Mouse (Mus musculus) hindbrain, postnatal 0 days (tissue): Measurements from ENCODE around the gene Yy1. TPM values are rescaled to one million over a fixed set of nuclear protein-coding genes. Genes with fewer than 3 reads are reported as not detected.

Source experiments
- ATAC-seq: fragments of 200-750 bp; cut with Nextera tagmentation; 2 replicates; pipeline ENCODE4 v1.8.0; 2017; ENCODE audit warnings: mild to moderate bottlenecking, moderate TSS enrichment, moderate library complexity
- DNase-seq: peaks from one replicate; pipeline ENCODE4 v3.0.0-alpha.2; 2015; ENCODE audit warnings: low spot score
- H3K27ac ChIP-seq: fragments of 300-500 bp; sonication (generic); 2 replicates; pipeline ENCODE4 v1.5.1; 2014; ENCODE audit warnings: mild to moderate bottlenecking
- H3K27me3 ChIP-seq: fragments of 300-500 bp; sonication (generic); 2 replicates; pipeline ENCODE4 v1.6.1; 2014; ENCODE audit warnings: low read length, mixed read lengths; ENCODE audit not compliant: insufficient read depth
- H3K36me3 ChIP-seq: fragments of 300-500 bp; sonication (generic); 2 replicates; pipeline ENCODE4 v1.6.1; 2014; ENCODE audit warnings: low read length, mixed read lengths; ENCODE audit not compliant: insufficient read depth
- H3K4me1 ChIP-seq: fragments of 300-500 bp; sonication (generic); 2 replicates; pipeline ENCODE4 v1.6.1; 2014; ENCODE audit warnings: antibody characterized with exemption, low read length, mixed read lengths; ENCODE audit not compliant: insufficient read depth
- H3K4me2 ChIP-seq: fragments of 300-500 bp; sonication (generic); 2 replicates; pipeline ENCODE4 v1.6.1; 2014; ENCODE audit warnings: low read depth, mild to moderate bottlenecking, low read length, moderate library complexity, mixed read lengths
- H3K4me3 ChIP-seq: fragments of 300-500 bp; sonication (generic); 2 replicates; pipeline ENCODE4 v1.5.1; 2014; ENCODE audit warnings: low read length
- H3K9ac ChIP-seq: fragments of 300-500 bp; sonication (generic); replicated peaks from 2 replicates; pipeline ENCODE4 v1.6.1; 2014; ENCODE audit warnings: mild to moderate bottlenecking, low read length, moderate library complexity, mixed read lengths
- H3K9me3 ChIP-seq: fragments of 300-500 bp; sonication (generic); 2 replicates; pipeline ENCODE4 v1.6.1; 2016; ENCODE audit warnings: low read length, mixed read lengths
- CTCF ChIP-seq: IDR thresholded peaks from 2 replicates; pipeline ENCODE4 v1.5.1; 2016; ENCODE audit warnings: antibody characterized with exemption, control low read depth, low read depth
- WGBS: fragments of 180-500 bp; shearing (Covaris S2); extraction: QIAGEN DNeasy Blood & Tissue Kit; methylation state at CpG from one replicate; pipeline ENCODE4 v1.1.7; 2014; 5-methylcytosine and 5-hydroxymethylcytosine counted together
- polyA plus RNA-seq: library from polyadenylated mRNA; unstranded; fragments of >200 nt; fragmentation: Nextera tagmentation; extraction: Ambion mirVana; gene quantifications from 2 replicates; pipeline ENCODE4 v1.2.1, GENCODE M21; 2015
- total RNA-seq: library from RNA; depleted of rRNA; stranded (reverse); fragments of >200 nt; gene quantifications from 2 replicates; pipeline ENCODE4 v1.2.3, GENCODE M21; 2014; rRNA removed

The Yy1 gene
- total RNA-seq (29.6 and 30.2 TPM in 2 replicates), polyA plus RNA-seq (7.9 and 8.2 TPM in 2 replicates)

DNA sequence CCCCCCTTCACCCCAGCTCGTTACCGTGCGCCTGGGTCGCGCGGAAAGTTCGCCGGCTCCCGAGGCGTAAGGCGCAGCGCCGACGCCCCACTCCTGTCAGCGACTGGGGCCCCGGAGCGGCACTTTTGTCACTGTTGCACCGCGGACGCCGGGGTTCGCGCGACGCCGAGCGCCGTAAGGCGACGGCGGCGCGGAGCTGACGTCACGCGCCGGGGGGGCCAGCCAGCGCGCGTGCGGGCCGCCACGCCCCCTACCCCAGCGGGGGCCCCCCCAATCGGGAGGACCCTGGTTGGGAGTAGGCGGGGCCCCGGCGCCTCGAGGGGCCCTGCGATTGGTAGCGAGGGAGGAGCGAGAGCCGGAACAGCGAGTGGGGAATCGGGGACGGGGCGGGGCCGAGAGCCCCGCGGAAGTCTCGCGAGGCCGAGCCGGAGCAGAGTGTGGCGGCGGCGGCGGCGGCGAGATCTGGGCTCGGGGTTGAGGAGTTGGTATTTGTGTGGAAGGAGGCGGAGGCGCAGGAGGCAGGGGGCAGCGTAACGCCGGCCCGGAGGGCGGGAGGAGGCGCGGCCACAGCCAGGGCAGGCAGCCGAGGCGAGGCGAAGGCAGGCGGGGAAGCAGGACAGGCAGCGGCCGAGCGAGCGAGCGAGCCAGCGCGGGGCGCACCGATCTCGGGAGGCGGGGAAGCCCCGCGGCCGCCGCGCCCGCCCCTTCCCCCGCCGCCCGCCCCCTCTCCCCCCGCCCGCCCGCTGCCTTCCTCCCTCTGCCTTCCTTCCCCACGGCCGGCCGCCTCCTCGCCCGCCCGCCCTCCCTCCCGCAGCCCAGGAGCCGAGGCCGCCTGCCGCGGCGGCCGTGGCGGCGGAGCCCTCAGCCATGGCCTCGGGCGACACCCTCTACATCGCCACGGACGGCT is at the start of gene Yy1:
Gene Yy1, plus strand, starts transcription at position 428 of the 907 bp plus-strand sequence.
- H3K9ac ChIP-seq, result peak within 1 kb of the TSS; percentile 92
- H3K27me3 ChIP-seq, result no peaks in the 10 kb centered on the region
- H3K4me2 ChIP-seq, result peak within 1 kb of the TSS; percentile 69
- WGBS, result under 1% methylated on average over 87 of the region's 127 CpGs
- peak within 1 kb of the TSS; percentile 94 for H3K4me3 ChIP-seq
- TF ChIP-seq CTCF, result no peak
- DNase-seq (peak; percentile 100), ATAC-seq (peak; percentile 96)
- peak within 1 kb of the TSS; percentile 98 for H3K27ac ChIP-seq
- H3K4me1 ChIP-seq, result peaks cover 17% of the 10 kb centered on the region
- no peaks in the 10 kb centered on the region for H3K36me3 ChIP-seq
- no peaks in the 10 kb centered on the region for H3K9me3 ChIP-seq

- Histone ChIP-seq H3K4me3 (no peak overlapping the region), H3K27ac (no peak overlapping the region), H3K27me3 (no peaks in the 10 kb centered on the region), H3K9me3 (0 out of 2 replicates have a peak, but pooled peaks cover 3% of the 10 kb centered on the region), H3K4me1 (no peaks in the 10 kb centered on the region), H3K4me2 (no peak overlapping the region), H3K36me3 (no peaks in the 10 kb centered on the region), H3K9ac (no peak overlapping the region)
- no peak for DNase-seq
- TF ChIP-seq CTCF, result no peak
- no peak for ATAC-seq
These were observed 46.8 kb upstream of the Yy1 start for GRCm38 (mm10) chr12:108745990-108746389.

DNA sequence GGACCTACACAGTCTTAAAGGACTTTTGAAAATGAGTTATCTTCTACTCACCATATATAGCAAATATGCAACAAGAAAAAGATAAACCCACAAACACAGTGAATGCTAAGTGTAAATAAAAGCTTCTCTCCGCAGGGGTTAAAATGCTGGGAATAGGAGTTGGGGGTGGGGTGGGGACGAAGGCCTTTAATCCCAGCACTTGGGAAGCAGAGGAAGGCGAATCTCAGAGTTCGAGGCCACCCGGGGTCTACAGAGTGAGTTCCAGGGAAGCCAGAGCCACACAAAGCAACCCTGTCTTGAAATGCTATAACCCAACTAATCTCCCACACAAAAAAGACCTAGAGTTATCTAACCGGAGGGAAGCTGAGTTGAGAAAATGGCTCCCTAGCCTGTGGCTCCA is 43.8 kb upstream of the Yy1 start:
- TF ChIP-seq CTCF, result no peak
- no peaks in the 10 kb centered on the region for H3K27me3 ChIP-seq
- H3K36me3 ChIP-seq, result no peaks in the 10 kb centered on the region
- ATAC-seq (no peak), DNase-seq (no peak)
- no peak overlapping the region for H3K4me3 ChIP-seq
- H3K9ac ChIP-seq, result no peak overlapping the region
- H3K9me3 ChIP-seq, result 0 out of 2 replicates have a peak, but pooled peaks cover 3% of the 10 kb centered on the region
- H3K4me1 ChIP-seq, result no peaks in the 10 kb centered on the region
- 69% methylated on average over 6 of the region's 6 CpGs for WGBS
- H3K27ac ChIP-seq, result no peak overlapping the region
- H3K4me2 ChIP-seq, result no peak overlapping the region

GRCm38 (mm10) chr12:108749454-108749853 is 43.3 kb upstream of the Yy1 start:
- ATAC-seq (no peak), DNase-seq (no peak)
- TF ChIP-seq CTCF, result no peak
- no peak overlapping the region for H3K27ac ChIP-seq
- WGBS, result 84% methylated on average over 9 of the region's 9 CpGs
- H3K9me3 ChIP-seq, result 0 out of 2 replicates have a peak, but pooled peaks cover 3% of the 10 kb centered on the region
- H3K4me1 ChIP-seq, result no peaks in the 10 kb centered on the region
- H3K27me3 ChIP-seq, result no peaks in the 10 kb centered on the region
- no peaks in the 10 kb centered on the region for H3K36me3 ChIP-seq
- H3K4me2 ChIP-seq, result no peak overlapping the region
- H3K4me3 ChIP-seq, result no peak overlapping the region
- no peak overlapping the region for H3K9ac ChIP-seq

GRCm38 (mm10) chr12:108750226-108750625 is 42.5 kb upstream of the Yy1 start:
- WGBS, result 76% methylated on average over 3 of the region's 3 CpGs
- Histone ChIP-seq H3K27me3 (no peaks in the 10 kb centered on the region), H3K27ac (no peak overlapping the region), H3K4me3 (no peak overlapping the region), H3K4me1 (no peaks in the 10 kb centered on the region), H3K4me2 (no peak overlapping the region), H3K9ac (no peak overlapping the region), H3K36me3 (no peaks in the 10 kb centered on the region), H3K9me3 (0 out of 2 replicates have a peak, but pooled peaks cover 3% of the 10 kb centered on the region)
- ATAC-seq (no peak), DNase-seq (no peak)
- no peak for TF ChIP-seq CTCF

DNA sequence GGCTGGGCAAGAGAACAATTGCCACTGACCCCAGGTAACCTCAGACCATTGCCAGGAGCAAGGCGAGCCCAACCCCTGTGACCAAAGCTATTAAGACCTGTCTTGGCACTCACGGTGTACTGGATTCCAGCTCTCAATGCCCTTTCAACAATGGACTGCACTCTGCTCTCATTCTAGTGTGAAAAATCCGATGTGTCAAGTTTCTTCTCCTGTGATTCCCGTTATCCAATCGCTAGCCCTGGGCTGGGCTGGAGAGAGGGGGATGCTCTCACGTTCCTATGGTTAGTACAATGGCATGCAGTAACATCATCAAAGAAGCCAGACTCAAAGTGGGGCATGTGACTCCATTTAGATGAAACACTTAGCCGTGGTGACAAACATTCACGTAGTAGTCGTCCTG is 41.0 kb upstream of the Yy1 start:
- Histone ChIP-seq H3K4me3 (no peak overlapping the region), H3K9ac (no peak overlapping the region), H3K27ac (no peak overlapping the region), H3K27me3 (no peaks in the 10 kb centered on the region), H3K36me3 (no peaks in the 10 kb centered on the region), H3K4me1 (no peaks in the 10 kb centered on the region), H3K9me3 (0 out of 2 replicates have a peak, but pooled peaks cover 3% of the 10 kb centered on the region), H3K4me2 (no peak overlapping the region)
- no peak for TF ChIP-seq CTCF
- WGBS, result 25% methylated on average over 9 of the region's 9 CpGs
- DNase-seq, result no peak
- peak; percentile 24; the same call in 1 of the 2 replicates for ATAC-seq

DNA sequence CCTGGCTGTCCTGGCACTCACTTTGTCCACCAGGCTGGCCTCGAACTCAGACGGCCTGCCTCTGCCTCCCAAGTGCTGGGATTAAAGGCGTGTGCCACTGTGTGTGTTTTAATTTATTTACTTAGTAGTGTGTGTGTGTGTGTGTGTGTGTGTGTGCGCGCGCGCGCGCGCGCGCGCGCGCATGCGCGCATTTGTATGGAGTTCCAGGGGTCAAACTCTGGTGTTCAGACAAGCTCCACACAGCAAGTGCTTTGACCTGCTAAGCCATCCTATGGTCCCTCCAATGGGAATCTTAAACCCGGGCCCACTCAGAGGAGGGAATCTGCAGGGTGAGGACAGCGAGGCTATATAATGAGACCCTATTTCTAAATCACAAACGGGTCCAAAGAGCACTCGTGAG is 37.6 kb upstream of the Yy1 start:
- Histone ChIP-seq H3K9me3 (no peaks in the 10 kb centered on the region), H3K4me1 (no peaks in the 10 kb centered on the region), H3K27ac (no peak overlapping the region), H3K9ac (no peak overlapping the region), H3K36me3 (no peaks in the 10 kb centered on the region), H3K27me3 (no peaks in the 10 kb centered on the region), H3K4me2 (no peak overlapping the region), H3K4me3 (no peak overlapping the region)
- TF ChIP-seq CTCF, result no peak
- WGBS, result 87% methylated on average over 21 of the region's 21 CpGs
- DNase-seq (no peak), ATAC-seq (no peak)
